Mouse (Mus musculus): ENCODE measurements around the gene Jph4. TPM values are rescaled to one million over a fixed set of nuclear protein-coding genes. Genes with fewer than 3 reads are reported as not detected.

Gene Jph4
- polyA plus RNA-seq, 2 experiments = 2.5 to 10.4 TPM

DNA sequence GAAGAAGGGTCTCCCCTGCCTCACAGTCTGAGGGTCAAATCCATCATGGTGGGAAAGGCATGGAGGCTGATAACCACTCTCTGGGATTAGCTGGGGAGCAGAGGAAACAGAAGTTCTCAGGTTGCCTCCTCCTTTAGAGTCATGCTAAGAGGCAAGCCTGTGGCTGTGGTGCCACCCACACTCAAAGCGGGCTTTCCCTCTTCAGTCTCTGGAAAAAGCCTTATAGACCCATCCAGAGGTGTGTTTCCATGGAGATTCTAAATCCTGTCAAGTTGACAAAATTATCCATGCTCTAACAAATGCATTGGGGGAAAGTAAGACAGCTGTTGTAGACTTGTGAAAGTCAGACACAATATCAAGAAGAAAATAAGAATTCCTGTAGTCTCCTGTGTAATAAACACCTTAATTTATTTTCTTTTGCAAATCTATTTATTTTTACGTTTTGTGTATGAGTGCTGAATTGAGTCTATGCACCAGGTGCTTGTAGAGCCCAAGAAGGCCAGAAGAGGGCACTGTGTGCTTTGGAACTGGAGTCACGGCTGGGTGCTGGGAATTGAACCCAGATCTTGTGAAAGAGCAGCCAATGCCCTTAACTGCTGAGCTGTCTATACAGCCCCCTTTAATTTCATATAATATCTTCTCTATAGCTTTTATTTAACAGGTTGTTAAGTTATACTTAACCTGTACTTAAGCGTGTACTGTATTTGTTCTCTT, 2.8 kb upstream of the Jph4 start:
- H3K4me3 ChIP-seq (replicated peaks; ENCODE audit: low read length) = no peak overlapping the region
- no peak for ATAC-seq (ENCODE audit: low FRiP score, low read depth)
- no peak overlapping the region for H3K9ac ChIP-seq (ENCODE audit: low read depth, low read length, severe bottlenecking)
- TF ChIP-seq POLR2A (IDR thresholded peaks at IDR 0.05; ENCODE audit: borderline replicate concordance, extremely low read depth, insufficient read depth, insufficient read length) = no peak
- H3K36me3 ChIP-seq (ENCODE audit: control insufficient read depth, insufficient read depth, low read length) = no peaks in the 10 kb centered on the region
- peaks cover 21% of the 10 kb centered on the region for H3K27me3 ChIP-seq (ENCODE audit: control insufficient read depth, insufficient read depth, low read length)
- H3K9me3 ChIP-seq (ENCODE audit: control insufficient read depth, low read length) = no peaks in the 10 kb centered on the region
- H3K27ac ChIP-seq (replicated peaks; ENCODE audit: low read depth, low read length) = no peak overlapping the region
- DNase-seq (ENCODE audit: low spot score) = no peak
- WGBS = 66% methylated on average over 4 of the region's 4 CpGs
- peaks cover 24% of the 10 kb centered on the region for H3K4me1 ChIP-seq (ENCODE audit: control insufficient read depth, insufficient read depth, low read length)
- H3K4me2 ChIP-seq (replicated peaks; ENCODE audit: low read depth, low read length, severe bottlenecking) = no peak overlapping the region

DNA sequence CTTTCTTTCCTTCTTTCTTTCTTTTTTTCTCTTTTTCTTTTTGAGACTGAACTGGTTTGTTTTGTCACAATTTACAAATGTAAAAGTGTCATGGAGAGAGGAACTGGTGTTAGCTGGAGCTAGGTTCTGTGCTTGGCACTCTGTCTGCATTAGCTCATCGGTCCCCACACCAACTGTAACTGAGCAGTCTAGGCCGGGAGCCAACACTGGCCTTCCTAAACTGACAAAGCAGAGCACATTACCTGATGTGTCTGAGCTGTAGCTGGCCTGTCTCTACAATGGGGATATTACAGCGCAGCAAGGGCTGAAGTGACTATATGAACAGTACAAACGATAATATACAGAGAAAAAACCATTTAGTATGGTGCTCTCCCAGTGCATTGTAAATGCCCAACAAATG, 2.1 kb upstream of the Jph4 start:
- no peak for TF ChIP-seq POLR2A (IDR thresholded peaks at IDR 0.05; ENCODE audit: borderline replicate concordance, extremely low read depth, insufficient read depth, insufficient read length)
- H3K36me3 ChIP-seq (ENCODE audit: control insufficient read depth, insufficient read depth, low read length) = no peaks in the 10 kb centered on the region
- no peak for ATAC-seq (ENCODE audit: low FRiP score, low read depth)
- peak; percentile 30 for DNase-seq (ENCODE audit: low spot score)
- H3K4me2 ChIP-seq (replicated peaks; ENCODE audit: low read depth, low read length, severe bottlenecking) = no peak overlapping the region
- H3K4me3 ChIP-seq (replicated peaks; ENCODE audit: low read length) = no peak overlapping the region
- H3K27ac ChIP-seq (replicated peaks; ENCODE audit: low read depth, low read length) = no peak overlapping the region
- no peak overlapping the region for H3K9ac ChIP-seq (ENCODE audit: low read depth, low read length, severe bottlenecking)
- 79% methylated on average over 4 of the region's 4 CpGs for WGBS
- H3K27me3 ChIP-seq (ENCODE audit: control insufficient read depth, insufficient read depth, low read length) = peaks cover 28% of the 10 kb centered on the region
- H3K9me3 ChIP-seq (ENCODE audit: control insufficient read depth, low read length) = no peaks in the 10 kb centered on the region
- H3K4me1 ChIP-seq (ENCODE audit: control insufficient read depth, insufficient read depth, low read length) = peaks cover 24% of the 10 kb centered on the region

DNA sequence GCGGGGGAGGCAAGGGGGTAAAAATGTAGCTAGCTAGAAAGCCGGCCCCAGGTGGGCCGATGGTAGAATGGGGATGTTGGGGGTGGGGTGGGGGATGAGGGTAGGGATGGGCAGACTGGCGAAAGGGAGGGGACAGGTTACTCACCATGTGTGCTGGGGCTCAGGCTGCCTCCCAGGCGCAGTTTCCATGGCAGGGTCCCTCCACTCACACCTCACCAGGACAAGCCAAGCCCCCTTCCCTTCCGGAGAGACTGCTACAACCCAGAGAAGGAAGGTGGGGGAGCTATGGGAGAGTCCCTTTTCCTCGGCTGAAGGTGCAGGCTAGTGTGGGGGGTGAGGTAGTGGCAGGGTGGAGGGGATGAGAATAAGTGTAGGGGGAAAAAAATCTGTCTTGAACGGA, 889 bp downstream of the Jph4 start:
- H3K4me3 ChIP-seq (replicated peaks; ENCODE audit: low read length) = peak overlapping the region; percentile 64
- H3K27ac ChIP-seq (replicated peaks; ENCODE audit: low read depth, low read length) = no peak overlapping the region
- no peaks in the 10 kb centered on the region; the same call in 1 of the 2 replicates for H3K36me3 ChIP-seq (ENCODE audit: control insufficient read depth, insufficient read depth, low read length)
- no peaks in the 10 kb centered on the region for H3K9me3 ChIP-seq (ENCODE audit: control insufficient read depth, low read length)
- DNase-seq (ENCODE audit: low spot score) = no peak
- WGBS = under 1% methylated on average over 7 of the region's 8 CpGs
- peaks cover 10% of the 10 kb centered on the region; the same call in 1 of the 2 replicates for H3K4me1 ChIP-seq (ENCODE audit: control insufficient read depth, insufficient read depth, low read length)
- TF ChIP-seq POLR2A (IDR thresholded peaks at IDR 0.05; ENCODE audit: borderline replicate concordance, extremely low read depth, insufficient read depth, insufficient read length) = no peak
- peak overlapping the region; percentile 99 for H3K4me2 ChIP-seq (replicated peaks; ENCODE audit: low read depth, low read length, severe bottlenecking)
- peaks cover 39% of the 10 kb centered on the region for H3K27me3 ChIP-seq (ENCODE audit: control insufficient read depth, insufficient read depth, low read length)
- H3K9ac ChIP-seq (ENCODE audit: low read depth, low read length, severe bottlenecking) = peak overlapping the region; percentile 66; the same call in 1 of the 2 replicates
- ATAC-seq (ENCODE audit: low FRiP score, low read depth) = no peak

DNA sequence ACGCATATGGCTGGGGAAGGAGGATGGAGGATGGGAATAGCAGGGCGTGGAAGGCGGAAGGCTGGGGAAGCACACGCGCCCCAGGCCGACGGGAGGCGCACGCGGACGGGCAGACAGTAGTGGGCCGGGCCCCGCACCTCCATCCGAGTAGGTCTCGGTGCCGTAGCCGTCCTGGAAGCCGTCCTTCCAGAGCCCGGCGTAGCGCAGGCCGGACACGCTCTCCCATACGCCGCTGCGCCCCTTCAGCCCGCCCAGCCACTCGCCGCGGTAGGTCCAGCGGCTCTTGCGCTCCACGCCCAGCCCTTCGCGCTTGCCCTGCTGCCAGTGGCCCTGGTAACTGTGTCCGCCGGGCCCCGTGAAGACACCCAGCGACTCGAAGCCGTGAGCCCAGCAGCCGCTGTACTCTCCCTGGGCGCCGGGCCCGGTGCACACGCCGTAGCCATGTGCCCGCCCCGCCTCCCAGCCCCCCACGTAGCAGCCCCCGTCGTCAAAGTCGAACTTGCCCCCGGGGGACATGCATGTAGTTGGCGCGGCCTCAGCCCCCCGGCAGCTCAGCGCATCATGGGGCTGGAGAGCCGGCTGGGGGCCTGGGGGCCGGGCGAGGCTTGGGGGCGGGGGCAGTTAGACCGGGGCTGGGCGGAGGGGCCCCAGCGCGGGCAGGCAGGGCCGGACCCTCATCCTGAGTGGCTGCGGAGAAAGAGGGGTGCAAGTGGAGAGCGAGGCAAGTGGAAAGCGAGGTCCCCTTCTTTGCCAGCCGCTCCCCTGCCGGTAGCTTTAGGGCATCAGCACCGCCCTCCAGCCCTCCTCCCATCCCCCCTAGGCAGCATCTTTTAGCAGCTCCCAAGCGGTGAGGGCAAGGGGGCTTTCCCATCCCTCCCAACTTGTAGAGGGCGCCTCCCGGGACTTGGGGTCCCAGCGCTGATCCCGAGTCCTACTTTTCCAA, 1.7 kb downstream of the Jph4 start:
- ATAC-seq (ENCODE audit: low FRiP score, low read depth) (peak; percentile 62), DNase-seq (ENCODE audit: low spot score) (peak; percentile 55)
- H3K9ac ChIP-seq (ENCODE audit: low read depth, low read length, severe bottlenecking) = peak overlapping the region; percentile 66
- peaks cover 39% of the 10 kb centered on the region for H3K27me3 ChIP-seq (ENCODE audit: control insufficient read depth, insufficient read depth, low read length)
- WGBS = under 1% methylated on average over 46 of the region's 78 CpGs
- no peaks in the 10 kb centered on the region; the same call in 1 of the 2 replicates for H3K36me3 ChIP-seq (ENCODE audit: control insufficient read depth, insufficient read depth, low read length)
- H3K4me3 ChIP-seq (replicated peaks; ENCODE audit: low read length) = peak overlapping the region; percentile 64
- no peak for TF ChIP-seq POLR2A (IDR thresholded peaks at IDR 0.05; ENCODE audit: borderline replicate concordance, extremely low read depth, insufficient read depth, insufficient read length)
- H3K9me3 ChIP-seq (ENCODE audit: control insufficient read depth, low read length) = no peaks in the 10 kb centered on the region
- peak overlapping the region; percentile 99 for H3K4me2 ChIP-seq (replicated peaks; ENCODE audit: low read depth, low read length, severe bottlenecking)
- H3K27ac ChIP-seq (replicated peaks; ENCODE audit: low read depth, low read length) = no peak overlapping the region
- H3K4me1 ChIP-seq (ENCODE audit: control insufficient read depth, insufficient read depth, low read length) = peaks cover 10% of the 10 kb centered on the region; the same call in 1 of the 2 replicates

DNA sequence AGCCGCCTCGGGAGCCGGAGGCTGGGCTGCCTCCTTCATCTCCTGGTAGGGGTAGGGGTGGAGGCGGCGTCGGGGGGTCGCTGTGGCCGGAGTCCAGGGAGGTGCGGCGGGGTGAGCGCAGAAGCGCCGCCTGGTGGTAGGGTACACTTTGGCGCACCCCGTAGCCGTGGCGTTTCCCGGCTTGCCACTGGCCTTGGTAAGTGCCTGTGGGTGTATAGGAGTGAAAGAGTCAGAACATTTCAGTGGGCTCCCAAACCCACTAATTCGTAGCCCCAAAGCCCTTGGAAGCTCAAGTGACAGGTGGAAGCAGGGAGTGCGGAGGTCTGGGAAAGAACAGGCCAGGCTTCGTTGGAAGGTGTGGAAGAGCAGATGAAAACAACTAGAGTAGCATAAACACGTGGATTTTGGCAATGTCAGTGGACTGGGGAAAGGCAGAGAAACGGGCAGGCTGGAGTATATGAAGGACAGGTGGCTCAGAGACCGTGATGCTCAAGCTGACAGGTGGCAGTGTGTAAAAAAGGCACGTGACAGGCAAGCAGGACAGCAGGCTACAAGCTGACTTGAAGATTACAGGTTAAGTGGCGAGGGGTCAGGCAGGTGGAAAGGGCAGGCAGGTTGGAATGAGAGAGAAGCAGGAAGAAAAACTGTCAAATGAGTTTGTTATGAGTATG, 2.6 kb downstream of the Jph4 start:
- Histone ChIP-seq H3K27me3 (ENCODE audit: control insufficient read depth, insufficient read depth, low read length) (peaks cover 39% of the 10 kb centered on the region), H3K4me3 (replicated peaks; ENCODE audit: low read length) (peak overlapping the region; percentile 64), H3K27ac (replicated peaks; ENCODE audit: low read depth, low read length) (no peak overlapping the region), H3K9ac (ENCODE audit: low read depth, low read length, severe bottlenecking) (no peak overlapping the region), H3K9me3 (ENCODE audit: control insufficient read depth, low read length) (no peaks in the 10 kb centered on the region), H3K4me2 (replicated peaks; ENCODE audit: low read depth, low read length, severe bottlenecking) (peak overlapping the region; percentile 99), H3K36me3 (ENCODE audit: control insufficient read depth, insufficient read depth, low read length) (no peaks in the 10 kb centered on the region; the same call in 1 of the 2 replicates), H3K4me1 (ENCODE audit: control insufficient read depth, insufficient read depth, low read length) (peaks cover 15% of the 10 kb centered on the region; the same call in 1 of the 2 replicates)
- 9% methylated on average over 26 of the region's 26 CpGs for WGBS
- no peak for TF ChIP-seq POLR2A (IDR thresholded peaks at IDR 0.05; ENCODE audit: borderline replicate concordance, extremely low read depth, insufficient read depth, insufficient read length)
- DNase-seq (ENCODE audit: low spot score) (no peak), ATAC-seq (ENCODE audit: low FRiP score, low read depth) (no peak)

Data from limb, embryonic 14.5 days (tissue).